Mouse (Mus musculus) neural tube, embryonic 14.5 days (tissue): ENCODE data around the gene Taar7e. TPM values are rescaled to one million over a fixed set of nuclear protein-coding genes. Genes with fewer than 3 reads are reported as not detected.

ENCODE experiments used
- ATAC-seq: fragments of 200-750 bp; cut with Nextera tagmentation; 2 replicates; pipeline ENCODE4 v1.8.0; 2017; ENCODE audit warnings: low read depth, mild to moderate bottlenecking, moderate TSS enrichment, moderate library complexity
- H3K27ac ChIP-seq: fragments of 300-500 bp; sonication (generic); 2 replicates; pipeline ENCODE4 v1.5.1; 2014; ENCODE audit warnings: low read depth, mild to moderate bottlenecking, control low read depth, low read length, moderate library complexity, mixed read lengths
- H3K27me3 ChIP-seq: fragments of 300-500 bp; sonication (generic); 2 replicates; pipeline ENCODE4 v1.6.1; 2014; ENCODE audit warnings: low read length; ENCODE audit not compliant: control insufficient read depth, insufficient read depth
- H3K36me3 ChIP-seq: fragments of 300-500 bp; sonication (generic); 2 replicates; pipeline ENCODE4 v1.6.1; 2014; ENCODE audit warnings: low read length, mixed read lengths; ENCODE audit not compliant: control insufficient read depth, insufficient read depth
- H3K4me1 ChIP-seq: fragments of 300-500 bp; sonication (generic); 2 replicates; pipeline ENCODE4 v1.6.1; 2014; ENCODE audit warnings: low read length; ENCODE audit not compliant: control insufficient read depth, insufficient read depth
- H3K4me2 ChIP-seq: fragments of 300-500 bp; sonication (generic); 2 replicates; pipeline ENCODE4 v1.6.1; 2014; ENCODE audit warnings: mild to moderate bottlenecking, low read depth, low read length, control low read depth
- H3K4me3 ChIP-seq: fragments of 300-500 bp; sonication (generic); 2 replicates; pipeline ENCODE4 v1.5.1; 2014; ENCODE audit warnings: low read depth, low read length, control low read depth, mixed read lengths
- H3K9ac ChIP-seq: fragments of 300-500 bp; sonication (generic); replicated peaks from 2 replicates; pipeline ENCODE4 v1.6.1; 2014; ENCODE audit warnings: low read depth, mild to moderate bottlenecking, control low read depth, low read length, mixed read lengths
- H3K9me3 ChIP-seq: fragments of 300-500 bp; sonication (generic); 2 replicates; pipeline ENCODE4 v1.6.1; 2016; ENCODE audit warnings: low read length; ENCODE audit not compliant: control insufficient read depth
- WGBS: fragments of 180-500 bp; shearing (Covaris S2); extraction: QIAGEN DNeasy Blood & Tissue Kit; methylation state at CpG from one replicate; pipeline ENCODE4 v1.1.7; 2014; 5-methylcytosine and 5-hydroxymethylcytosine counted together
- polyA plus RNA-seq: library from polyadenylated mRNA; unstranded; fragments of >200 nt; fragmentation: Nextera tagmentation; extraction: Ambion mirVana; gene quantifications from 2 replicates; pipeline ENCODE4 v1.2.1, GENCODE M21; 2014

Gene Taar7e
- polyA plus RNA-seq, result not detected in 2 replicates

- Histone ChIP-seq H3K27ac (no peak within 1 kb of the TSS), H3K4me2 (no peak within 1 kb of the TSS), H3K4me3 (no peak within 1 kb of the TSS), H3K9me3 (no peaks in the 10 kb centered on the region), H3K27me3 (no peaks in the 10 kb centered on the region), H3K9ac (no peak within 1 kb of the TSS), H3K4me1 (no peaks in the 10 kb centered on the region), H3K36me3 (no peaks in the 10 kb centered on the region)
- ATAC-seq, result no peak
- 94% methylated on average over 2 of the region's 2 CpGs for WGBS
Measured at GRCm38 (mm10) chr10:24037314-24037713, at the start of gene Taar7e. Gene Taar7e (plus strand): TSS chr10:24037614.

- Histone ChIP-seq H3K36me3 (no peaks in the 10 kb centered on the region), H3K4me3 (no peak within 1 kb of the TSS), H3K9me3 (no peaks in the 10 kb centered on the region), H3K27me3 (no peaks in the 10 kb centered on the region), H3K4me1 (no peaks in the 10 kb centered on the region), H3K9ac (no peak within 1 kb of the TSS), H3K4me2 (no peak within 1 kb of the TSS), H3K27ac (no peak within 1 kb of the TSS)
- no peak for ATAC-seq
- 92% methylated on average over 3 of the region's 3 CpGs for WGBS
Measured at GRCm38 (mm10) chr10:23993381-23993780, 44.0 kb upstream of the Taar7e start, which contains the start of gene Taar7a. Gene Taar7a (minus strand): TSS chr10:23993481.

- H3K4me1 ChIP-seq, result no peaks in the 10 kb centered on the region
- no peaks in the 10 kb centered on the region for H3K27me3 ChIP-seq
- WGBS, result 83% methylated on average over 1 of the region's 1 CpGs
- no peak within 1 kb of the TSS for H3K4me3 ChIP-seq
- H3K4me2 ChIP-seq, result no peak within 1 kb of the TSS
- H3K9ac ChIP-seq, result no peak within 1 kb of the TSS
- no peaks in the 10 kb centered on the region for H3K36me3 ChIP-seq
- ATAC-seq, result no peak
- no peak within 1 kb of the TSS for H3K27ac ChIP-seq
- H3K9me3 ChIP-seq, result no peaks in the 10 kb centered on the region
Measured at GRCm38 (mm10) chr10:23999639-24000038, 37.8 kb upstream of the Taar7e start, which contains the start of gene Taar7b. Gene Taar7b (plus strand): TSS chr10:23999939.

GRCm38 (mm10) chr10:24006442-24006841 lies 31.0 kb upstream of the Taar7e start:
- no peak overlapping the region for H3K9ac ChIP-seq
- WGBS, result 83% methylated on average over 1 of the region's 1 CpGs

GRCm38 (mm10) chr10:24007034-24007433 lies 30.4 kb upstream of the Taar7e start:
- no peak for ATAC-seq
- Histone ChIP-seq H3K27me3 (no peaks in the 10 kb centered on the region), H3K4me1 (no peaks in the 10 kb centered on the region), H3K36me3 (no peaks in the 10 kb centered on the region), H3K9me3 (no peaks in the 10 kb centered on the region), H3K9ac (no peak overlapping the region), H3K4me3 (no peak overlapping the region), H3K4me2 (no peak overlapping the region), H3K27ac (no peak overlapping the region)
- WGBS, result 74% methylated on average over 2 of the region's 2 CpGs

More at GRCm38 (mm10) chr10:24006442-24006841, 31.0 kb upstream of the Taar7e start:
- Histone ChIP-seq H3K4me3 (no peak overlapping the region), H3K4me1 (no peaks in the 10 kb centered on the region), H3K9me3 (no peaks in the 10 kb centered on the region), H3K4me2 (no peak overlapping the region), H3K27me3 (no peaks in the 10 kb centered on the region), H3K36me3 (no peaks in the 10 kb centered on the region), H3K27ac (no peak overlapping the region)
- ATAC-seq, result no peak

- ATAC-seq, result no peak
- Histone ChIP-seq H3K9me3 (no peaks in the 10 kb centered on the region), H3K9ac (no peak overlapping the region), H3K4me1 (no peaks in the 10 kb centered on the region), H3K27ac (no peak overlapping the region), H3K4me3 (no peak overlapping the region), H3K27me3 (no peaks in the 10 kb centered on the region), H3K36me3 (no peaks in the 10 kb centered on the region), H3K4me2 (no peak overlapping the region)
- WGBS, result 93% methylated on average over 1 of the region's 1 CpGs
Measured at GRCm38 (mm10) chr10:24008143-24008542, 29.3 kb upstream of the Taar7e start.

GRCm38 (mm10) chr10:24026922-24027321 lies 10.5 kb upstream of the Taar7e start, which contains the start of gene Taar7d:
Gene Taar7d (plus strand): TSS chr10:24027222.
- no peak within 1 kb of the TSS for H3K4me2 ChIP-seq
- no peaks in the 10 kb centered on the region for H3K27me3 ChIP-seq
- H3K9ac ChIP-seq, result no peak within 1 kb of the TSS
- no peak within 1 kb of the TSS for H3K4me3 ChIP-seq
- no peak for ATAC-seq
- no peaks in the 10 kb centered on the region for H3K36me3 ChIP-seq
- no peak within 1 kb of the TSS for H3K27ac ChIP-seq
- H3K9me3 ChIP-seq, result no peaks in the 10 kb centered on the region
- no peaks in the 10 kb centered on the region for H3K4me1 ChIP-seq

GRCm38 (mm10) chr10:24031347-24031746 lies 6.1 kb upstream of the Taar7e start:
- Histone ChIP-seq H3K36me3 (no peaks in the 10 kb centered on the region), H3K27ac (no peak overlapping the region), H3K4me2 (no peak overlapping the region), H3K9me3 (no peaks in the 10 kb centered on the region), H3K9ac (no peak overlapping the region), H3K27me3 (no peaks in the 10 kb centered on the region), H3K4me1 (no peaks in the 10 kb centered on the region), H3K4me3 (no peak overlapping the region)
- no peak for ATAC-seq

GRCm38 (mm10) chr10:24040120-24040869 lies 2.9 kb downstream of the Taar7e start:
- Histone ChIP-seq H3K9ac (no peak overlapping the region), H3K4me1 (no peaks in the 10 kb centered on the region), H3K4me3 (no peak overlapping the region), H3K27ac (no peak overlapping the region), H3K4me2 (no peak overlapping the region), H3K36me3 (no peaks in the 10 kb centered on the region), H3K27me3 (no peaks in the 10 kb centered on the region), H3K9me3 (no peaks in the 10 kb centered on the region)
- ATAC-seq, result no peak
- 71% methylated on average over 2 of the region's 2 CpGs for WGBS
